Mouse (Mus musculus) cortical plate, adult 2 months (tissue): Measurements from ENCODE around the gene Nudt1. TPM values are rescaled to one million over a fixed set of nuclear protein-coding genes. Genes with fewer than 3 reads are reported as not detected.

Experiments used
- H3K27ac ChIP-seq: fragments of 200-500 bp; 2 replicates; pipeline ENCODE4 v1.5.1; 2012; ENCODE audit warnings: low read length, control low read depth, inconsistent platforms; ENCODE audit not compliant: insufficient read depth
- H3K4me1 ChIP-seq: fragments of 200-500 bp; 2 replicates; pipeline ENCODE4 v1.6.1; 2011; ENCODE audit warnings: low read length; ENCODE audit not compliant: control insufficient read depth, insufficient read depth
- H3K4me3 ChIP-seq: fragments of 200-500 bp; 2 replicates; pipeline ENCODE4 v1.5.1; 2011; ENCODE audit warnings: mild to moderate bottlenecking, low read length, control low read depth; ENCODE audit not compliant: insufficient read depth
- CTCF ChIP-seq: fragments of 200-500 bp; IDR thresholded peaks from 2 replicates; pipeline ENCODE4 v1.5.1; 2011; ENCODE audit warnings: mild to moderate bottlenecking, control low read depth, low read length; ENCODE audit not compliant: insufficient read depth; ENCODE audit errors: extremely low read depth
- POLR2A ChIP-seq: fragments of 200-500 bp; IDR thresholded peaks from 2 replicates; pipeline ENCODE4 v1.6.1; 2011; ENCODE audit warnings: mild to moderate bottlenecking, low read length, control low read depth; ENCODE audit not compliant: insufficient read depth; ENCODE audit errors: extremely low read depth
- polyA plus RNA-seq: library from polyadenylated mRNA; depleted of rRNA; stranded (reverse); fragments of >200 nt; gene quantifications from 2 replicates; pipeline ENCODE4 v1.2.3, GENCODE M21; 2012; rRNA removed

Gene Nudt1
- polyA plus RNA-seq, 1 experiment: 12.2 TPM

DNA sequence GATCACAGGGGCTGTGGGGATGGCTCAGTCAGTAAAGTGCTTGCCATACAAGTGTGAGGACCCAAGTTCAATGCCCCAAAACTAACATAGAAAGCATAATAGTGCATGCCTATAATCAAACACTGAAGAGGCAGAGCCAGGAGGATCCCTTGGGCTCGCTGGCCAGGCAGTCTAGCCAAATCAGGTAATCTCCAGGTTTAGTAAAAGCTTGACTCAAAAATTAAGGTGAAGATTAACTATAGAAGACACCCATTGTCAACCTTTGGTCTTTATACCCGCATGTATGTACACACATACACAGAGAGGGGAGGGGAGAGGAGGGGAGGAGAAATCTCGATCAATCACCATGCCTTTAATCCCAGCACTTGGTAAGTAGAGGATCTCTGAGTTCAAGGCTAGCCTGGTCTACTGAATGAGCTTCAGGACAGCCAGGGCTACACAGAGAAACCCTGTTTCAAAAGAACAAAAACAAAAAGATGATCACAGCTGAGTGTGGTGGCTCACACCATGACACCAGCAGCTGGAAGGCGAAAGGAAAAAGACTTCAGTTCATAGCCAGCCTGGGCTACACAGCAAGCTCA lies 53.9 kb downstream of the Nudt1 start:
- H3K4me3 ChIP-seq: no peak overlapping the region
- peaks cover 2% of the 10 kb centered on the region for H3K4me1 ChIP-seq
- TF ChIP-seq POLR2A: no peak
- no peak for TF ChIP-seq CTCF
- no peak overlapping the region for H3K27ac ChIP-seq

DNA sequence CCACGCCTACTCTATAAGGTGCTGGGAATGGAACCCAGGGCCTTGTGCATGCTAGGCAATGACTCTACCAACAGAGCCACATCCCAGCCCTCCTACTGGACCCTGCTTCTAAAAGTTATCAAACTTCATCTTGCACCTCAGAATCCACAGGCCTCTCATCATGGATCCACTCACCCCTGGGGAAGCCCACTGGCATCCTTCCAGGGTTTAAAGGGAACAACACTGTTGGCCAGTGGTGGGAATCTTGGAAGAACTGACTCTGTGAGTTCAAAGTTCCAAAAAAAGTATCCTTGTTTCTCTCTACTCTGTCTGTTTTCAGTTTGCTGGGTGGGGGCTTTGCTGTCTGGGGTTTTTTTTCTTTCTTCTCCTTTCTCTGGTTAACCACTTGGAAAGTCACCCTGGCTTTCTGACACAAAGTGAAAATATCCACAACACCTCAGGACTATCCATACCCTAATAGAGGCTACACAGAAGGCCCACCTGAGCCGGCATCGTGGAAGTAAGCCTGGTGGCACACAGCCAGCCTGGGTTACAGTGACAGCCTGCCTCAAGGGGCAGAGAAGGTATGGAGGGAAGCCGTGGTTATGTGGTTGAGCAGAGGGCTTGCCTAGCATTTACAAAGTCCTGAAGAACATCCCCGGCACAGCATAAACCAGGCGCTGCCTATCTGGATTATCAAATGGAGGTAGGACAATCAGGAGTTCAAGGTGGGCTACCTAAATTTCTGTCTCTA lies 56.8 kb downstream of the Nudt1 start:
- no peak for TF ChIP-seq POLR2A
- no peak for TF ChIP-seq CTCF
- no peak overlapping the region for H3K27ac ChIP-seq
- peaks cover 2% of the 10 kb centered on the region for H3K4me1 ChIP-seq
- no peak overlapping the region for H3K4me3 ChIP-seq

DNA sequence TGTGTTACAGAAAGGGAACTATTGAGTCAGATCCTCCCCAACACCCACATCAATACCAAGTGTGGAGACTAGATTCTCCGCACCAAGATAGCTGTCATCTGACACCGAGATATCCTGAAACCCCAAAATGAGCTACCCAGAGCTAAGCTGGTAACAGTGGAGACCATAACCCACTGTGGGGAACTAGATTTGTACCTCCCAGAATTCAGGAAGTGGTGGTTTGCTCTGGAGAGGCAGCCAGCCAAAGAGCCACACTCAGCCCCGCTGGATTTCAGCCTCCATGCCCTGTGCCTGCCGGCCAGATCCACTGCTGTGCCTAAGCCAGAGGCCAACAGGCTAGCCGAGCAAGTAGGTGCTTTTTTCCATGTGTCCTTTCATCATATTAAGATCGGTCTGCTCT lies 57.8 kb downstream of the Nudt1 start:
- no peak overlapping the region for H3K27ac ChIP-seq
- TF ChIP-seq POLR2A (no peak), CTCF (no peak)
- peaks cover 1% of the 10 kb centered on the region for H3K4me1 ChIP-seq
- H3K4me3 ChIP-seq: no peak overlapping the region

DNA sequence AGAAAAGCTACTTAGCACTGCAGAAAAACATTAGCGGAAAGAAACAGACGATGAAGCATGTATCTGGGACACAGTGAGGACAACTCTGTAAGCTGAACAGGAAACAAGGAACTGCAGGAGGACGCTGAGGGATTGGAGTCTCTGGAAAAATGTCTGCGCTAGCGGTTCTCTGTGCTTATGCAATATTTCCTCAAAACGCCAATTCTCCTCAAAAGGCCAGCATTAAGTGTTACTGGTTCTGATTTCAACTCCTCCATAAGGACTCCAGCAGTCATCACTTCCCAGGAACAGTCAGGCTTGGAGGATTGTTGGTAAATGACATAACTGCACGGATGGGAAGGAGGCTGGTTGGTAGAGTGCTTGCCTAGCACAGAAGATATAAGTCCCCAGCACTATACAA lies 59.7 kb downstream of the Nudt1 start:
- Histone ChIP-seq H3K4me3 (no peak overlapping the region), H3K4me1 (no peaks in the 10 kb centered on the region), H3K27ac (no peak overlapping the region)
- no peak for TF ChIP-seq CTCF
- TF ChIP-seq POLR2A: no peak

DNA sequence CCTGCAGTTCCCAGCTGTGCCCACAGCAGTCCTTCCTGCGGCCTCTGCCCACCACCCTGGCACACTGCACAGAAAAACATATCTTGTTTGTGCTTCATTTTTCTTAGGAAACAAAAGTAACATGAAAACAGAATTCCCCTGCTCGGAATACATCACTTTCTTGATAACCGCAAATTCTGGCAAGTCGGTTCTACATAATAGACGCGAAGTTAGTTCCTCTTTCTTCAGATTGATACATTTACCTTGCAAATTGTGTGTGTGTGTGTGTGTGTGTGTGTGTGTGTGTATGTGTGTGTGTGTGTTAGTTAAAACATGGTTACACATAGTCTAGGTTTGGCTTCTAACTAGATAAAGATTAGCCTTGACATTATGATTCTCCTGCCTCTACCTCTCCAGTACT lies 61.2 kb downstream of the Nudt1 start:
- Histone ChIP-seq H3K4me1 (no peaks in the 10 kb centered on the region), H3K4me3 (no peak overlapping the region), H3K27ac (no peak overlapping the region)
- TF ChIP-seq POLR2A: no peak
- no peak for TF ChIP-seq CTCF

DNA sequence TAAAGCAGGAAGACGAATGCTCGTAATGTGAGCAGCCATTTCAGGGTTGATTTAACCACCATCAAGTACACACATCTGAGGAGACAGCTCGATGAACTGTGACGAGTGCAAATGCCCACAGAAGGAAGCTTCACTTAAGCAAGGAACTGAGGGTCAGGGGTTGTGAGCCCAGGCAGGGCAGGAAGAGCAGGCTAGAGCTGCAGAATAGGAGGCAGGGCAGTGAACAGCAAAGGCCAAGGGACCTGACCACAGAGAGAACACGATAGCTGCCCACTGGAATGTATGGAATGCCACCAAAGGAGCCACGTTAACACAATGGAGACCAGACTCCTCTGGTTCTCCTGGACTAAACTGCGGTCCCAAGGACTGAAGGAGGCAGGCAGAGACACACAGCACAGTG lies 62.1 kb downstream of the Nudt1 start:
- Histone ChIP-seq H3K27ac (no peak overlapping the region), H3K4me1 (peaks cover 1% of the 10 kb centered on the region; the same call in 1 of the 2 replicates), H3K4me3 (no peak overlapping the region)
- TF ChIP-seq CTCF (no peak), POLR2A (no peak)

DNA sequence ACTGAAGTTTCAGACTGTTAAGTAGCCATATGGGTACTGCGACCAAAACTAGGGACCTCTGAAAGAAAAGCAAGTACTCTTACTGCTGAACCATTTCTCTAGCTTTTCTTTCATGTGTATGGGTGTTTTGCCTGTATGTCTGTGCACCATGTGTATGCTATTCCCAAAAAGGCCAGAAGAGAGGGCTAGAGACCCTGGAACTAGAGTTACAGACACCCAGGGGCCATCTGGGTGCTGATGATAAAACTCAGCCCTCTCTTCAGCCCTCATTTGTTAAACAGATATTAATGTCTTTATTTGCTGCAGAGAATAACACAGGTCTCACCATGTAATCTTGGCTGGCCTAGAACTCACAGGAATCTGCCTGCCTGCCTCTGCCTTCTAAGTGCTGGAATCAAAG lies 63.0 kb downstream of the Nudt1 start:
- TF ChIP-seq POLR2A (no peak), CTCF (no peak)
- no peak overlapping the region for H3K27ac ChIP-seq
- H3K4me3 ChIP-seq: no peak overlapping the region
- H3K4me1 ChIP-seq: peaks cover 1% of the 10 kb centered on the region; the same call in 1 of the 2 replicates

DNA sequence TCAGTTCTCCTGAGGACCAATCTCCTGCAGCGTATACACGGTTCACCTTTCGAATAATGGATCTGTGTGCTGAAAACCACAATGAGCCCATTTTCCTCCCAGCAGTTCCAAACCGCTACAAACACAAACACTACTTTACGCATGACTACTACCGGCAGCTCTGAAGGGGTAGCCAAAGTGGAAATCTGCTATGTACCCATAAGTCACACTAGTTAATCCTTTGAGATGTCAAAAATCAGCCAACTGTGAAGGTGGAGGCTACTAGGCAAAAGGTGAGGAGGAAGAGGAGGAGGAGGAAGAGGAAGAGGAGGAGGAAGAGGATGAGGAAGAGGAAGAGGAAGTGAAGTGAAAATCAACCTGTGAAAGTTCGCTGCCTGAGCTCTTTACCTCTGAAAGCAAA lies 65.8 kb downstream of the Nudt1 start:
- H3K4me3 ChIP-seq: no peak overlapping the region
- H3K27ac ChIP-seq: no peak overlapping the region
- peaks cover 1% of the 10 kb centered on the region; the same call in 1 of the 2 replicates for H3K4me1 ChIP-seq
- TF ChIP-seq CTCF (no peak), POLR2A (no peak)

Other genes with a start within 250 kb of the Nudt1 start
- 16.9 and 17.1 TPM in 2 replicates for gene Mad1l1, start 104 bp upstream of the Nudt1 start, polyA plus RNA-seq
- gene Mrm2, start 10.2 kb downstream of the Nudt1 start, polyA plus RNA-seq: 13.5 and 13.8 TPM in 2 replicates
- gene Snx8, start 67.6 kb downstream of the Nudt1 start, polyA plus RNA-seq: 8.5 and 8.7 TPM in 2 replicates
- gene Eif3b, start 97.7 kb downstream of the Nudt1 start, polyA plus RNA-seq: 69.9 and 70.9 TPM in 2 replicates
- gene Gm4869, start 124.0 kb downstream of the Nudt1 start, polyA plus RNA-seq: 0.04 TPM in 2 replicates
- 18.3 and 19.3 TPM in 2 replicates for gene Chst12, start 183.9 kb downstream of the Nudt1 start, polyA plus RNA-seq
- 0.26 and 1.4 TPM in 2 replicates for gene Grifin, start 243.4 kb downstream of the Nudt1 start, polyA plus RNA-seq